ENCODE assay signal across 9 mouse cellular contexts in genomic region chr8:84783919-84784581, GRCm38 (mm10). TPM values are rescaled to one million over a fixed set of nuclear protein-coding genes. Genes with fewer than 3 reads are reported as not detected.
DNase-seq lines count a peak whose midpoint lies in the region; ATAC-seq and TF ChIP-seq lines count a peak whose summit lies in the region.
"Had no signal": no experiment of that assay in that cellular context is flagged by ENCODE, and none has a peak within 500 bp of the region (broad histone marks: within the 10 kb centered on the region; RNA-seq: fewer than 3 reads in every experiment).

No protein-coding gene starts in this region.

- H3K9ac ChIP-seq in embryonic facial prominence, embryonic 12.5 days: no peak overlapping the region
- H3K9ac ChIP-seq in midbrain, embryonic 13.5 days (replicated peaks): peak overlapping the region; percentile 40
- H3K9ac ChIP-seq: liver, embryonic 14.5 days had no signal

- H3K36me3 ChIP-seq in embryonic facial prominence, embryonic 12.5 days: no peaks in the 10 kb centered on the region
- H3K36me3 ChIP-seq in midbrain, embryonic 13.5 days: no peaks in the 10 kb centered on the region

- no peaks in the 10 kb centered on the region for H3K9me3 ChIP-seq in embryonic facial prominence, embryonic 12.5 days
- H3K9me3 ChIP-seq in midbrain, embryonic 13.5 days: no peaks in the 10 kb centered on the region

- TF ChIP-seq POLR2A in lung, adult 2 months (IDR thresholded peaks at IDR 0.05; ENCODE audit: borderline replicate concordance, extremely low read depth, low read depth, low read length): no peak

- DNase-seq in lung, adult 2 months: no peak
- DNase-seq in lung, postnatal 25 days (ENCODE audit: low spot score): no peak
- peak; percentile 66 to 67 for DNase-seq in heart, postnatal 36 days
- DNase-seq in testis, postnatal 14 days (ENCODE audit: low spot score): no peak

- peaks cover 34% of the 10 kb centered on the region for H3K4me1 ChIP-seq in lung, adult 2 months (ENCODE audit: control insufficient read depth, insufficient read depth, low read length)
- peaks cover 50% of the 10 kb centered on the region for H3K4me1 ChIP-seq in embryonic facial prominence, embryonic 12.5 days
- peaks cover 42% of the 10 kb centered on the region for H3K4me1 ChIP-seq in midbrain, embryonic 13.5 days (replicated peaks)

- H3K27ac ChIP-seq in embryonic facial prominence, embryonic 12.5 days: no peak overlapping the region
- H3K27ac ChIP-seq in midbrain, embryonic 13.5 days: no peak overlapping the region
- H3K27ac ChIP-seq: liver, embryonic 14.5 days had no signal

- TF ChIP-seq CTCF in lung, adult 2 months (IDR thresholded peaks at IDR 0.05; ENCODE audit: insufficient read depth, low read length): no peak

- H3K4me3 ChIP-seq in lung, adult 2 months (replicated peaks; ENCODE audit: extremely low read depth, low read depth, low read length): peak overlapping the region; percentile 11
- peak overlapping the region; percentile 13 for H3K4me3 ChIP-seq in embryonic facial prominence, embryonic 12.5 days
- H3K4me3 ChIP-seq in midbrain, embryonic 13.5 days (replicated peaks): peak overlapping the region; percentile 10

- intact Hi-C loops in heart, postnatal 36 days (cut with DNase I): no loop called here

- H3K4me2 ChIP-seq in embryonic facial prominence, embryonic 12.5 days (replicated peaks): peak overlapping the region; percentile 28; the same call in 1 of the 2 replicates
- H3K4me2 ChIP-seq in midbrain, embryonic 13.5 days (replicated peaks): peak overlapping the region; percentile 35

- ATAC-seq in embryonic facial prominence, embryonic 12.5 days (ENCODE audit: insufficient number of reproducible peaks, insufficient read depth, low FRiP score, low TSS enrichment): no peak
- no peak for ATAC-seq in midbrain, embryonic 13.5 days
- no peak for ATAC-seq in frontal cortex, adult (ENCODE audit: low TSS enrichment)
- no peak for ATAC-seq in megakaryocyte-erythroid progenitor cell, adult 5-6 weeks (replicated peaks; ENCODE audit: low FRiP score, low TSS enrichment, poor library complexity, severe bottlenecking)

- peaks cover 99% of the 10 kb centered on the region for H3K27me3 ChIP-seq in embryonic facial prominence, embryonic 12.5 days
- peaks cover 100% of the 10 kb centered on the region for H3K27me3 ChIP-seq in midbrain, embryonic 13.5 days

- WGBS in lung, adult 2 months: 34% methylated on average over 33 of the region's 33 CpGs
- WGBS in embryonic facial prominence, embryonic 12.5 days: 2% methylated on average over 33 of the region's 33 CpGs
- under 1% methylated on average over 33 of the region's 33 CpGs for WGBS in midbrain, embryonic 13.5 days

RNA-seq across cellular contexts. Expression of gene Nfix, which starts 16.1 kb away (rescaled TPM):
- polyA plus RNA-seq in lung, adult 2 months (2012; rRNA removed): 80.1 and 96.2 TPM in 2 replicates
- polyA plus RNA-seq in embryonic facial prominence, embryonic 12.5 days (2016; fragmentation: Nextera tagmentation; extraction: Ambion mirVana): 18.4 and 21.2 TPM in 2 replicates
- total RNA-seq in heart, postnatal 36 days (2021): 100 to 1,000 TPM; 279 to 296 TPM
- 22.4 and 28.4 TPM in 2 replicates for polyA plus RNA-seq in midbrain, embryonic 13.5 days (2015; fragmentation: Nextera tagmentation; extraction: Ambion mirVana)
- total RNA-seq in megakaryocyte-erythroid progenitor cell, adult 5-6 weeks (2014; fragmentation: Nextera tagmentation): 73.4 and 79.7 TPM in 2 replicates
- total RNA-seq in megakaryocyte-erythroid progenitor cell, adult 5-6 weeks (2017): 13.3 and 26.0 TPM in 2 replicates

RNA-seq across cellular contexts. Expression of gene Dand5, which starts 38.6 kb away (rescaled TPM):
- 2.5 and 2.9 TPM in 2 replicates for polyA plus RNA-seq in lung, adult 2 months (2012; rRNA removed)
- polyA plus RNA-seq in embryonic facial prominence, embryonic 12.5 days (2016; fragmentation: Nextera tagmentation; extraction: Ambion mirVana): 5.3 and 5.5 TPM in 2 replicates
- 1 to 10 TPM; 9.3 to 9.9 TPM for total RNA-seq in heart, postnatal 36 days (2021)
- polyA plus RNA-seq in midbrain, embryonic 13.5 days (2015; fragmentation: Nextera tagmentation; extraction: Ambion mirVana): 8.8 and 8.9 TPM in 2 replicates
- 4.7 TPM in 2 replicates for total RNA-seq in megakaryocyte-erythroid progenitor cell, adult 5-6 weeks (2014; fragmentation: Nextera tagmentation)
- total RNA-seq in megakaryocyte-erythroid progenitor cell, adult 5-6 weeks (2017): 3.5 and 3.7 TPM in 2 replicates

RNA-seq across cellular contexts. Expression of gene Gadd45gip1, which starts 47.3 kb away (rescaled TPM):
- polyA plus RNA-seq in lung, adult 2 months (2012; rRNA removed): 21.3 and 31.7 TPM in 2 replicates
- polyA plus RNA-seq in embryonic facial prominence, embryonic 12.5 days (2016; fragmentation: Nextera tagmentation; extraction: Ambion mirVana): 46.7 and 46.8 TPM in 2 replicates
- 10 to 100 TPM; 28.5 to 29.5 TPM for total RNA-seq in heart, postnatal 36 days (2021)
- polyA plus RNA-seq in midbrain, embryonic 13.5 days (2015; fragmentation: Nextera tagmentation; extraction: Ambion mirVana): 34.5 and 36.3 TPM in 2 replicates
- 28.3 and 31.1 TPM in 2 replicates for total RNA-seq in megakaryocyte-erythroid progenitor cell, adult 5-6 weeks (2014; fragmentation: Nextera tagmentation)
- total RNA-seq in megakaryocyte-erythroid progenitor cell, adult 5-6 weeks (2017): 53.1 and 61.8 TPM in 2 replicates

RNA-seq across cellular contexts. Expression of gene Rad23a, which starts 56.4 kb away (rescaled TPM):
- polyA plus RNA-seq in lung, adult 2 months (2012; rRNA removed): 72.6 and 75.9 TPM in 2 replicates
- 96.0 TPM in 2 replicates for polyA plus RNA-seq in embryonic facial prominence, embryonic 12.5 days (2016; fragmentation: Nextera tagmentation; extraction: Ambion mirVana)
- total RNA-seq in heart, postnatal 36 days (2021): 10 to 100 TPM; 84.0 to 87.4 TPM
- 84.8 and 88.8 TPM in 2 replicates for polyA plus RNA-seq in midbrain, embryonic 13.5 days (2015; fragmentation: Nextera tagmentation; extraction: Ambion mirVana)
- 94.8 and 151 TPM in 2 replicates for total RNA-seq in megakaryocyte-erythroid progenitor cell, adult 5-6 weeks (2014; fragmentation: Nextera tagmentation)
- total RNA-seq in megakaryocyte-erythroid progenitor cell, adult 5-6 weeks (2017): 38.4 and 43.7 TPM in 2 replicates

Comparison
In these comparisons a context has a peak if more than half of its experiments do, and no peak if none do; other contexts are left out.
1. DNase-seq: peak in heart, postnatal 36 days (2 of 2); none in lung, adult 2 months (single experiment), lung, postnatal 25 days (single experiment) and testis, postnatal 14 days (single experiment).
2. Peak in every context shown above with its lines, with median percentiles within 50 percentile points of each other: H3K4me3 ChIP-seq.